Mouse (Mus musculus): Measurements from ENCODE around the gene Plekhn1.

Gene Plekhn1

DNA sequence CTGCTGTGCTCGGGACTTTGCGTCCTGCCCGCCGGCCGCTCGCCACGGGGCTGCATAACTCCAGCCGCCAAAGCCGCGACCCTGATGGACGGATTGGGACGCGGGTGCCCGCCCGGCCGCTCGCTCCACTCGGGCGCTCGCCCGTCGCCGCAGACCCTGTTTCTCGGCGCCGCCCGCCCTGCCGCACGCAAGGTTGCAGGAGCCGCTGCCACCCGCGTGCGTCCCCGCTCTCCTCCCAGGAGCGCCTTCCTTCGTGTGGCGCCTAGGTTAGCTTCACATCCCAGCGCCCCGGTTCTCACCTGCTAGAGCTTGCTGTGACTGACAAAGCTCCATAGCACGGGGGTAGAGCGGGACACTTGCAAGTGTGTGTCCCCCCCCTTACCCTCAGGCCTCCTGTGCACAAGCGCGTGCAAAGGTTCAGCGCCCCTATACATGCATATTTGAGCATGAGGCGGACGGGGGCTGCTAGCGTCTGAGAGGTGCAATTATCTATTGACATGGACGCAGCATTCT, at the start of gene Plekhn1:
TSS of gene Plekhn1 (minus strand) at position 157 of the 513 bp plus-strand sequence.
- no peak for DNase-seq (ENCODE audit: low read depth)

- no peak for DNase-seq (ENCODE audit: low read depth)
Observed at GRCm38 (mm10) chr4:156255078-156255839, 20.6 kb upstream of the Plekhn1 start, which contains the start of gene Samd11. Samd11 (minus strand) TSS chr4:156255657.

DNA sequence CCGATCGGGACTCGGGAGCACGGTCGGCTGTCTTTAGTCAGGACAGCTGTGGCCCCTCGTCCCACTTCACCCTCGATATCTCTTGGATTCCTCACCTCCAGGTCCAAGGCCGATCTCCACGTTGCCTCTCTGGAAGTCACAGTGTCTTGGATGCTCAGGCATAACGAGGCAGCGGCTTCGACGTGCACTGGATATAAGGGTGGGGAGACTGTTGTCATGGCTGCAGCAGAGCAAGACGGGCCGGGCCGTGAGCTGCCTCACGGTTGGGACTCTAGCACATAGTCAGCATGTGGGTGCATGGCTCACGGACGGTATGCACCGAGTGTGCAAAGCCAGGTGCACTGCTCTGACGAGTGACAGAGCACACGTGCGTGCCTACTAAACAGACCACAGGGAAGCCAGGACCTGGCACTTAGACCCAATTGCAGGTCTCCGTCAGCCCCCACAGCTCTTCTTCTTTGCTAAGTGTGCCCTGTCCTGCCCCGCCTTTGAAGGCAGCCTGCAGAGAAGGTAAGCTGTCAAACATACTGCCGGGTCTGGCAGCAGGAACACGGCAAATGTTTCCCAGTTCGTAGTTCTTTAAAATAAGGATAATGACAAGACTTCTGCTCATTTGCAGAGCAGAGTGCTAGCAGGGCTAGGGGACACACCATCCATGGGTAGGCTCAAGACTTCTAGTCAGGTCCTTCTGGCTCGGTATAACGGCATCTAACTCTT, 19.9 kb upstream of the Plekhn1 start:
- DNase-seq (ENCODE audit: low read depth) = no peak

GRCm38 (mm10) chr4:156253043-156253442, 18.4 kb upstream of the Plekhn1 start:
- DNase-seq (ENCODE audit: low read depth) = no peak

GRCm38 (mm10) chr4:156252619-156253018, 18.0 kb upstream of the Plekhn1 start:
- no peak for DNase-seq (ENCODE audit: low read depth)

DNA sequence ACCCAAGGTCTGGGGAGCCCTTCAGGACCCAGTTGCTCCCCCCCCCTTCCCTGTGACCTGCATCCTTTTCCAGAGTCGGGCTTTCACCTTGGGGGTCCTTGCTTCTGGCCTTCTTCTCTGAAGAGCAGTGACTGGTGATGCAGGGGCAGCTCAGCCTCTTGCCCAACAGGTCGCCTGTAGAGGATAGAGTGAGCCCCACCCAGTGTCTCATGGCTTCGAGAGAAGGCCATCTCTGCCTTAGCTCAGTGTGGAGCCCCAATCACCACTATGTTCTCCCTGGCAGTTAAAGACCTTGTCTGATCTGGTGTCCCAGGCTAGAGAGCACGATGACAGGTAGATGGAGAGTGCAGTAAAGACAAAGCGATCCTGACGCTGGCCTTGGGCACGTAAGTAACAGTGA, 17.5 kb upstream of the Plekhn1 start:
- DNase-seq (ENCODE audit: low read depth) = no peak

DNA sequence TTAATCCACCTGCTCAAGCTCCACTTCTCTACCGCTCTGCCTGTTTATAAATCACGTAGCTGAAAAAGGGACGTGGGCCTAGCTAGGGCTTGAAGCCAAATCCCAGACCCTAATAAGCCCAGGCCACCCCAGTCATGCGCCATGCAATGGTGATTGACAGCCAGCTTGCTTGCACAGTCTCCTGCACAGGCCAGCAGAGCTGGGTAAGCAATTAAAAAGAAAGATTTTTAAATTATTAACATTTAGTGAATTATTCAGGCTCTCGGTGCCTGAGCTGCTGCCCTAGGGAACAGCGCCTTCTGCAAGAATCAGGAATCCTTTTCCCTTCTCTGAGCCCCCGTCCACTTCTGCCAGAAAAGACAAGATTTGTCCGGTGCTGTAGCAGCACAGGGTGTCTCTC, 16.4 kb upstream of the Plekhn1 start:
- DNase-seq (ENCODE audit: low read depth) = no peak

DNA sequence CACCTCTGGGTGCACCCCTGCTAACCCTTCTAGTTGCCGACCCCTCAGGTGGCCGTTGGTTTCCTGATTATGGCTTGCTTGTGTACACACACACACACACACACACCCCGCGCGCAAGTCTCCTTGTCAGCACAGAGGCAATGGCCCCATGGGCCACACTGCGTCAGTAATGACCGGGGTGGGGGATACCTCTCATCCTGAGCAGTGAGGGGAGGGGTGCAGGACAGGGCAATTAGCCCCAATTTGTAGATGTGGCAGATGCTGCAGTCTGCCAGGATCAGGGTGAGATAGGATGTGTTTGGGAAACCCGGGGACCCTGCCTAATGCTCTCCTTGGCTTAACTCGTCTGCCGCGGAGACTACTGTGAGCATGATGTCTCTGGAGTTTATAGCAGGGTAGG, 14.9 kb upstream of the Plekhn1 start:
- DNase-seq (ENCODE audit: low read depth) = no peak

- DNase-seq (ENCODE audit: low read depth) = no peak
Observed at GRCm38 (mm10) chr4:156236651-156237447, 2.2 kb upstream of the Plekhn1 start.

DNA sequence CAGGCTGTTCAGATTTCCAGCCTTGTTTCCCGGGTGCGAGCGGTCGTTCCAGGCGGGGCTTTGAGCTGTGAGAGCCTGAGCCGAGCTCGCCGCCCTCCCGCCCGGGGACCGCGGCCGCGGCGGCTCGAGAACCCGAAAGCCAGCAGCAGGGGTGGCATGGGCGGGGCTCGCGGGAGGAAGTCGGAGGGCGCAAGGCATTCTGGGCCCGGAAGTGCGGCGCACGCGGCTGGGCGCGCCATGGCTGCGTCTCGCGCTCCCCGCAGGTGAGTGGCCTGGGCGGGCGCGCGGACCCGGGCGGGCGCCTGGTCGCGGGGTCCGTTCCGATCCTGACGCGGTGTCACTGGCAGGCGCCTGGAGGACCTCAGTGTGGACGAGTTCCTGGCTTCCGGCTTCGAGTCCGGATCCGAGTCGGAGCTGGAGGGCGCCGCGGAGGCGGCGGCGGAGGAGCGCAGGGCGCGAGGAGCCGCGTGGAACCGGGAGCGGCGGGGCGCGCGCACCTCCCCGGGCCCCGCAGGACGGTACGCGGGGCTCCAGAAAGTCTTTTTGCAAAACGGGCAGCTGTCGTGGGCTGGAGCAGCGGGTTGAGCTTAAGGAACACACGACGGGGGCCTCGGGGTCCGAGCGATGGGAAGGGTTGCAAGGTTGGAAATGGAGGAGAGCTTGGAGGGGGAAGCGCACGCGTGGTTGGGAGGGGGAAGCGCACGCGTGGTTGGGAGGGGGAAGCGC, 1.3 kb upstream of the Plekhn1 start, which contains the start of gene Noc2l:
TSS of gene Noc2l (plus strand) at position 203 of the 726 bp plus-strand sequence.
- no peak for DNase-seq (ENCODE audit: low read depth)

GRCm38 (mm10) chr4:156235360-156235770, 708 bp upstream of the Plekhn1 start:
- DNase-seq (ENCODE audit: low read depth) = no peak

GRCm38 (mm10) chr4:156234021-156234501, 596 bp downstream of the Plekhn1 start:
- DNase-seq (ENCODE audit: low read depth) = no peak

DNA sequence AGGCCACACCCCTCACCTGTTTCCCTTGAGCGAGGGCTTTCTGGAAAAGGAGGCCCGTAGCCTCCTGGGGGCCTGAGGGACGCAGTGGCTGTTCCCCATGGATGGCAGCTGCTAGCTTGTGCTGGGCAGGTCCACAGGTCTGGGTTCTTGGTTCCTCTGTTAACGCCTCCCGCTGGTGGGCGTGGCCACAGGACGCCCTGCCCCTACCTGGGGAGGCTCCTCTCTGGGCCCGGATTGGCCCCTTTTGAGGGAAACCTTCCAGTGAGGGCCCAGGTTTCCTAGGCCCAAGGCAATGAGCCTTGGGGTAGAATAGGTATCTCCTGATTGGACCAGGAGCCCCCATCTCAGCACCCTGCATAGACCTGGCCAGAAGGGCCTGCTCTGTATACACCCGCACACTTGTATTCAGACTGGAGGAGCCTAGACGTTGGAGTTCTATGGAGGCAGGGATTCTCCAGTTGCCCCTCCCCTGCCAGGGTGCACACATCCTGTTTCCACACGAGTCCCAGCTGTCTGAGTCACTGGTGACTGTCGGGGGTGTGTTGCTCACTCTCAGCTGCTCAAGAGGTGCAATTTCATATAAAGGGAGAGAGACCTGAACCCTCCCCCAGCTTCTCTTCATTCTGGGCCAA, 6.1 kb downstream of the Plekhn1 start:
- no peak for DNase-seq (ENCODE audit: low read depth)

GRCm38 (mm10) chr4:156227752-156228392, 6.8 kb downstream of the Plekhn1 start:
- no peak for DNase-seq (ENCODE audit: low read depth)

- no peak for DNase-seq (ENCODE audit: low read depth)
Observed at GRCm38 (mm10) chr4:156224276-156224675, 10.4 kb downstream of the Plekhn1 start.

DNA sequence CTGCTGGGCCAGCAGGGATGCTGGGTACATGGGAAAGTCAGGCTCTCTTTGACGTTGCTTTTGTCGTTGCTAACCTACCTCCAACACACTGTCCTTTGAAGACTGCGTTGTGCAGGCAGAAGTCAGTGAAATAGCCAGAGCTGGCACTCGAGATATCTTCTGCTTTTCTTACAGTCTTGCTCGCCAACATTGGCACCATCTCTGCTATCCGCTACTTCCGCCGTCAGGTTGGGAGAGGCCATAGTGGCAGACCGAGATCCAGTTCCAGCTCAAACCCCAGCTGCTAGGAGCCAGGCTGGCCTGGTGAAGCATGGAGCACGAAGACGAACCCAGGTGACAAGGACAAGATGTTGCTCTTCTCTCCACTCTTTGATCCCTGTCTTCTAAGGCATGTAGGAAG, 14.7 kb downstream of the Plekhn1 start:
- DNase-seq (ENCODE audit: low read depth) = no peak

- no peak for DNase-seq (ENCODE audit: low read depth)
Observed at GRCm38 (mm10) chr4:156217838-156218237, 16.8 kb downstream of the Plekhn1 start.

DNA sequence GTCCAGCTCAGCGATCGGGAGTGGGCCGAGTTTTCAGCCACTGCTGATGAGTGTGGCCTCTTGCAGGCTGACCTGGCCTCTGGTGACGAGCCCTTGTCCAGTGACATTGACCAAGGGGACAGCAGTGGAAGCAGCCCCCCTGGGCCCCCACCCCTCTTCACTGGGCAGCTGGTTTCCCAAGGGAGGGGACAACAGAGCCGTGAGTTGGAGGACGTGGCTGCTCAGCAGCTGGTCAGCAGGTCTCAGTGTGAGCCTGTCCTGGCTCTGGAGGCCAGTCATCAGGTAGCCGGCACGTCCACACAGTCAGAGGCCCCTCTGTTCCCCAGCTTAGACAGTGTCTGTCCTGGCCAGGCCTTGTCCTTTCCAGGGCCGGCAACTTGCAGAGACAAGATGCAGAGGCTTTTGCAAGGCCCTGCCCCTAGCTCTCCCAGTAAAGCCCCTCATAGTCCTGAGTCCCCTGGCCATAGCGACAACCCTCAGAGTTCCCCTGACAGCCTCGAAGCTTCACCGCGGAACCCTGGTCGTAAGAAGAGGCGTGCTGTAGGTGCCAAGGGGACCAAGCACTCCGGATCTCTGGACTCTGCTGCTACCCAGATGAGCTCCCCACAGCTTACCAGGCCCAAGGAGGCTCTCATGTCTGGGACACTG, 17.5 kb downstream of the Plekhn1 start:
- DNase-seq (ENCODE audit: low read depth) = no peak

DNA sequence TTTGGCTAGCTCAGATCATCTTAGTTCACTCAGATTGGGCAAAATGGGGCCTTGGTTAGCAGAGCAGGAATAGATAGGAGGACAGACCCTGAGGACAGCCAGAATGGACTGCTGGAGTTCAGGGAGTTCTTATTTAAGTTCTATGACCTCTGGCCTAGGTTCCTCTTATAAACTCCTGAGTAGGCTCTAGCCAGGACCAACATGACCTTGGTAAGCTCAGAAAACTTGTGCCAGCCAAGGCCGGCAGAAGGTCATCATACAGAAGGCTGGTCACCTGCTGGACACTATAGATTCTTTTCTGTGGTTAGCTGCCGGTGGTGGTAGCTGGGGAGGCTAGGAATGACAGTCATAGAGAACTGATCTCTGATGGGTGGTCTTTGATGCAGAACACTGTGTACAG, 18.5 kb downstream of the Plekhn1 start:
- DNase-seq (ENCODE audit: low read depth) = no peak

DNA sequence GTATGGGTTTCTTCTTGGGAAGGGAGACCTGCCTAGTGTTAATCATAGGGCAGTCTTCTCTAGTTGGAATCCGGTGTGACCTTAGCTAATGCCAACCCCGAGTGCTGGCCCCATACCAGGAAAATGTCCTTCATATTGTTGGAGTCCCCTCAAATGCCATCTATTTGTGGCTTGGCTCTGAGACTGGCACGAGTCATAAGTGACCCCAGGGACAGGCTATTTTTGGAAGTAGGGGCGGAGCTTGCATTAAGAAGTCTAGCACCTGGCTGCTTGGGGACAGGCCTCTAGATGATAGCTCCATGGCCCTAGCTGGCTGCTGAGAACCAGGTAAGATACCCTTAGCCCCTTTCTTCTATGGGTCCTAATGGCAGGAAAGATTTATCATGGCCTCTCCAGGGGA, 19.0 kb downstream of the Plekhn1 start, which contains the start of gene Perm1:
TSS of gene Perm1 (plus strand) at position 220 of the 400 bp plus-strand sequence.
- DNase-seq (ENCODE audit: low read depth) = no peak
